29 mouse cellular contexts compared by ENCODE assay signal in the genomic region with DNA sequence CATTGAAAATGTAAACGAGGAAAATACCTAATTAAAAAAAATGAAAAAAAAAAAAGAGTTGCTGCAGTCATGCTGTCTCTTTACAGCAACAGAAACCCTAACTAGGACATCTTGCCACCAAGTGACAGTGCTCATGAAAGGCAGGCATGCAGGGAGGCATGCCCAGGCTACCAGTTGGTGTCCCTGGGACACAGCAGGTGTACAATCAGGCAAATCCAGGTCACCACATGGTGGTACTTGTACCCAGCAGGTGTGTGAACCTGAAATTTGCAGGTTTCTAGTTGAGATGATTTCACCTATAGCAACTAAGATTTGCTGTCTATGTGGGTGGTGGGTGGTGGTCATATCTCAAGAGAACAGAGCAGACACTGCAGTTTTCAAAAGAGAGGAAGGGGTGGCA. TPM values are rescaled to one million over a fixed set of nuclear protein-coding genes. Genes with fewer than 3 reads are reported as not detected.
DNase-seq lines count a peak whose midpoint lies in the region; ATAC-seq lines count a peak whose summit lies in the region.
"Had no signal": no experiment of that assay in that cellular context is flagged by ENCODE, and none has a peak within 500 bp of the region (broad histone marks: within the 10 kb centered on the region; RNA-seq: fewer than 3 reads in every experiment).

No protein-coding gene starts in this region.

- no peak overlapping the region for H3K4me3 ChIP-seq in kidney, embryonic 16.5 days (ENCODE audit: low read length)
- H3K4me3 ChIP-seq: embryonic facial prominence, embryonic 10.5 days; embryonic facial prominence, embryonic 13.5 days; erythroblast, embryonic 14.5 days; forebrain, embryonic 12.5 days; hindbrain, embryonic 12.5 days; hindbrain, embryonic 15.5 days had no signal

- H3K9ac ChIP-seq in kidney, embryonic 16.5 days (replicated peaks; ENCODE audit: low read length) = no peak overlapping the region
- H3K9ac ChIP-seq: embryonic facial prominence, embryonic 13.5 days; forebrain, embryonic 12.5 days; hindbrain, embryonic 12.5 days; hindbrain, embryonic 15.5 days had no signal

- no peaks in the 10 kb centered on the region for H3K36me3 ChIP-seq in kidney, embryonic 16.5 days (ENCODE audit: insufficient read depth, low read length)
- H3K36me3 ChIP-seq: embryonic facial prominence, embryonic 10.5 days; embryonic facial prominence, embryonic 13.5 days; forebrain, embryonic 12.5 days; G1E; hindbrain, embryonic 12.5 days; hindbrain, embryonic 15.5 days had no signal

- H3K4me2 ChIP-seq in kidney, embryonic 16.5 days (replicated peaks; ENCODE audit: low read depth, low read length) = no peak overlapping the region
- H3K4me2 ChIP-seq: embryonic facial prominence, embryonic 13.5 days; forebrain, embryonic 12.5 days; heart, embryonic 11.5 days; hindbrain, embryonic 12.5 days; hindbrain, embryonic 15.5 days had no signal

- ATAC-seq in kidney, embryonic 16.5 days (ENCODE audit: low FRiP score, low TSS enrichment) = no peak
- ATAC-seq: forebrain, embryonic 16.5 days; intestine, postnatal 0 days; Patski had no signal

- no peak overlapping the region for H3K27ac ChIP-seq in kidney, embryonic 16.5 days (ENCODE audit: low read length)
- H3K27ac ChIP-seq: embryonic facial prominence, embryonic 10.5 days; embryonic facial prominence, embryonic 13.5 days; forebrain, embryonic 12.5 days; hindbrain, embryonic 12.5 days; hindbrain, embryonic 15.5 days had no signal

- DNase-seq in cerebellum, adult 11 months = peak; percentile 67
- no peak for DNase-seq in cerebellum, postnatal 4 days (ENCODE audit: low spot score in 2 of 2)
- DNase-seq in cerebellum, adult 18-20 months = peak; percentile 64 to 75
- DNase-seq in cerebellum, adult 9-10 months = peak; percentile 85
- no peak for DNase-seq in spleen, postnatal 14 days (ENCODE audit: low spot score in 2 of 2)
- DNase-seq in gastrocnemius, postnatal 4 days (ENCODE audit: low spot score in 2 of 2) = no peak
- DNase-seq: adrenal gland, postnatal 10 days; adrenal gland, postnatal 36 days; B cell, adult 2 months; embryo, embryonic 11 days; gastrocnemius, postnatal 10 days; gastrocnemius, postnatal 36 days; heart, adult 11 months; kidney, adult 2 months had no signal

- no peaks in the 10 kb centered on the region for H3K27me3 ChIP-seq in kidney, embryonic 16.5 days (ENCODE audit: insufficient read depth, low read length)
- H3K27me3 ChIP-seq: CH12.LX; embryonic facial prominence, embryonic 13.5 days; forebrain, embryonic 12.5 days; hindbrain, embryonic 12.5 days; hindbrain, embryonic 15.5 days; Patski had no signal

- no peaks in the 10 kb centered on the region for H3K9me3 ChIP-seq in kidney, embryonic 16.5 days (ENCODE audit: low read length)
- H3K9me3 ChIP-seq: embryonic facial prominence, embryonic 10.5 days; embryonic facial prominence, embryonic 13.5 days; forebrain, embryonic 12.5 days; G1E; hindbrain, embryonic 15.5 days had no signal

- 79% methylated on average over 1 of the region's 1 CpGs for WGBS in kidney, embryonic 16.5 days

- no peaks in the 10 kb centered on the region for H3K4me1 ChIP-seq in kidney, embryonic 16.5 days (ENCODE audit: insufficient read depth, low read length)
- H3K4me1 ChIP-seq: embryonic facial prominence, embryonic 10.5 days; embryonic facial prominence, embryonic 13.5 days; forebrain, embryonic 12.5 days; hindbrain, embryonic 12.5 days; hindbrain, embryonic 15.5 days had no signal

RNA-seq across cellular contexts. Expression of a gene that starts 39.1 kb away (rescaled TPM):
- polyA plus RNA-seq in kidney, embryonic 16.5 days (2015; fragmentation: Nextera tagmentation; extraction: Ambion mirVana) = 0.40 TPM in 1 of 2 replicates, not detected in the other
- not detected for total RNA-seq in gastrocnemius, postnatal 4 days (2021)
- total RNA-seq: hematopoietic stem cell, adult 5-6 weeks had no signal
- polyA plus RNA-seq: erythroblast, embryonic 14.5 days; G1E; heart, postnatal 0 days; Patski had no signal

Comparison
In these comparisons a context has a peak if more than half of its experiments do, and no peak if none do; other contexts are left out.
1. DNase-seq: peak in cerebellum, adult 11 months (single experiment), cerebellum, adult 18-20 months (2 of 2) and cerebellum, adult 9-10 months (single experiment); none in cerebellum, postnatal 4 days (0 of 2), spleen, postnatal 14 days (0 of 2) and gastrocnemius, postnatal 4 days (0 of 2).